Mouse (Mus musculus): ENCODE measurements around the gene Zfp451.
A peak's percentile ranks its signal among the peaks of the same experiment; 100 is the strongest.
"Not testable (repeated sequence)": the region's sequence is repeated elsewhere in the genome, so short reads cannot be mapped to it uniquely, and the experiment has no call there.

Zfp451 gene

DNA sequence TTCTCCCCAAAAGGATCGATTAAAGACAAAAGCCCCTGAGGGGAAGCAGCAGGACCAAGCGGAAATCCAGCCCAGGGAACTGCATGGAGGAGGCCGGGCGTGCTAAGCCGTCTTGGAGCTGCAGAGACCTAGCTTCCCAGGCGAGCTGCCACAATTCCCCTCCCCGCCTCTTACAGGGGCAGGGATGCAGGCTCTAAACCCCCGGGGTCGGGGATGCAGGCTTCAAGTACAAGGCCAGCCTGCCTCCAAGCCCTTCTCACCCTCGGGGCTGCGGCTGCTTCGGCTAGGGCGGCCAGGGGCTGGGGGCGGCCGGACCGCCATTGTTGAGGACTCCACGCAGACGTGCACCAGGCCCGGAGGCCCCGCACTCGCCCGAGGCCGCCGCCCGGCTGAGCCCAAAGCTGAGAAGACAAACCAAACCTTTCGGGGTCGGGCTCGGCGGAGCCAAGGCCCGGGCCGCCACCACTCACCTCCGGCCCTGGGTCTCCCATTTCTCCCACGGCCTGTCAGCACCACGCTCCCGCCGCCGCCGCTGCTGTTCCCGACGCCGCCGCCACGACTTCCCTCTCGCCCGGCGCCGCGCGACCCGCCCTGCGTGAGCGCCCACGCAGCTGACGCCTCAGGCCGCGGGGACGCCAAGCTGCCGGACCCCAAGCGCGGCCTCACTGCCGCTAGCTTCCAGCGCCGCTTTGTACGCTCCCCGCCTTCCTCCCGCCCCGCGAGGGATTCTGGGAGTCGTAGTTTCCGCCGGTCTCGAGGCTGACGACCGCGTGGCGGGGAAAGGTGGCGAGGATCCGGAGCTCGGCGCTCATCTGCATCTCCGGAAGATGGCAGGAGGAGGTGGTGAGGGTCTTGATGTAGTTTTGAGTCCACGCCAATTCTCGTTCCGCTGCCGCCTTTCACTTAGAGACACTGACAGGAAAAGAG is at the start of gene Zfp451:
Gene Zfp451 (minus strand): TSS at position 728 of the 927 bp plus-strand sequence.
- DNase-seq (ENCODE audit: low read depth, low spot score): peak; percentile 88
- H3K36me3 ChIP-seq (ENCODE audit: control insufficient read depth, insufficient read depth, low read length, poor library complexity, severe bottlenecking): no peaks in the 10 kb centered on the region
- no peaks in the 10 kb centered on the region for H3K27me3 ChIP-seq (ENCODE audit: control insufficient read depth, insufficient read depth, low read length, poor library complexity, severe bottlenecking)

DNA sequence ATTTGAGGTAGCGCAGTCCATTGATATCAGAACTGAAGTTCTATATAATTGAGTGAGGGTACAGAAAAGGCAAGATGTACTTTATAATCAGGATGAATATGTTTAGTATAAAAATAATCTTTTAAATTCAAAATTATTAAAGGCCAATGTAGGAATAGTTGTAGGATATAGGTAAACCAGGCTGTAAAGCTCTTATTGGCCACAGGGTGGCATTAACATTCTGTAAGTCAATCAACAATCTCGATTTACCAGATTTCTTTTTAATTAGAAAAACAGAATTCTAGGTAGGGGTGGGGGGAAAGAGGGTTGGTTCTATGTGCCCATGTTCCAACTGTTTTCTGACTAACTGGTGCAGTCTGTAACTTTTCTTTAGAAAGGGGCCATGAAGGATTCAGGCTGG is 32.4 kb upstream of the Zfp451 start:
- H3K36me3 ChIP-seq (ENCODE audit: control insufficient read depth, insufficient read depth, low read length, poor library complexity, severe bottlenecking): no peaks in the 10 kb centered on the region
- DNase-seq (ENCODE audit: low read depth, low spot score): no peak
- no peaks in the 10 kb centered on the region for H3K27me3 ChIP-seq (ENCODE audit: control insufficient read depth, insufficient read depth, low read length, poor library complexity, severe bottlenecking)

DNA sequence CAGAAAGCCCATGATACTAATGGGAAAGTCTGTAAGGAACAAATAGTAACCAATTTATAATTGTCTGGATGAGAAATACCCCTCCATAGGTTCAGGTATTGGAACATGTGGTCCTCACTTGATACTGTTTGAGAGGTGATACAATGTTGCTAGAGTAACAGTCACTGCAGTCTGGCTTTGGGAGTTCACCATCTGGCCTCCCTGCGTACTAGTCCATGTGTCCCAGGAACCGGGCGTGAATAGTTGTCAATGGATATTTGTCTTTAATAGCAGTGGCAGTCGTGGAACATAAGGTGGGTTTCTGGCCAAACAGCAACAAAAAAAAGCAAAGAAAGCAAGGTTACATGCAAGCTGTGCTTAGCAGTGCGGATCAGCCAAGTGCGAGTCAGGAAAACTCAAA is 29.4 kb upstream of the Zfp451 start:
- Histone ChIP-seq H3K27me3 (ENCODE audit: control insufficient read depth, insufficient read depth, low read length, poor library complexity, severe bottlenecking) (no peaks in the 10 kb centered on the region), H3K36me3 (ENCODE audit: control insufficient read depth, insufficient read depth, low read length, poor library complexity, severe bottlenecking) (no peaks in the 10 kb centered on the region)
- no peak for DNase-seq (ENCODE audit: low read depth, low spot score)

DNA sequence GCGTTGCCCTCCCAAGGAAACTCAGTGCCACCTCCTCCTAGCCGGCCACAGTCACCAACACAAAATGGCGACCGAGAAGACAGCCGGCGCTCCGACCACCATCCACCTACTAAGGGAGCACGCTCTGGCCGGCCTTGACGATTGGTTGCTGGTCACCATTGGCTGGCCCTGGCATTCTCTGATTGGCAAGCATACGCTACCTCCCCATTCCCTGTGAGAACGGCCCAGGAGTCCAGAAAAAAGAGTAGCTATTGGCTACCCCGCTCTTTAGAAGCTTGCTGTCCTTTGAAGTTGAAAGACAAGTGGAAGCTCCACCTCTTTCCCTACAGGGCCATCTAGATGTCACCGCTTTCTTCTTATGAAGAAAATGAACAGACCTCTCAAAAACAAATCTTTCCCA is 24.6 kb upstream of the Zfp451 start:
- DNase-seq (ENCODE audit: low read depth, low spot score); H3K36me3 ChIP-seq (ENCODE audit: control insufficient read depth, insufficient read depth, low read length, poor library complexity, severe bottlenecking); H3K27me3 ChIP-seq (ENCODE audit: control insufficient read depth, insufficient read depth, low read length, poor library complexity, severe bottlenecking): not testable (repeated sequence)

DNA sequence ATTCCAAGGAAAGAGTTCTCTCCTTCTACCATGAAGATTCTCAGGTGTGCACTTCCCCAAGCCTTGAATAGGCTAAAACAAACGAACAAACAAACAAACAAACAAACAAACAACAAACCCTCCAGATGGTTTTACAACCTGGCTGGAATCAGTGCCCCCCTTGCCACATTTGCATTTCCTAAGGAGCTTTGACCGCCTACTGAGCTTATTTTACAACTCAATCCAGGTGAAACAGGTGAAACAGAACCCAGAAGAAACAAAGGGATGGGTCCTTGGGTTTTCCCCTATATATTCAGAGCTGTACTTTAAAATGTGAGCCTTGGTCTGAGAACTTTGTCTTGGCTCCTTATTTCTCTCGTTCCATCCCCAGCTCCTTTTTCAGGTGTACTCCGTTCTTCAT is 16.2 kb upstream of the Zfp451 start:
- Histone ChIP-seq H3K36me3 (ENCODE audit: control insufficient read depth, insufficient read depth, low read length, poor library complexity, severe bottlenecking) (no peaks in the 10 kb centered on the region), H3K27me3 (ENCODE audit: control insufficient read depth, insufficient read depth, low read length, poor library complexity, severe bottlenecking) (no peaks in the 10 kb centered on the region)
- no peak for DNase-seq (ENCODE audit: low read depth, low spot score)

DNA sequence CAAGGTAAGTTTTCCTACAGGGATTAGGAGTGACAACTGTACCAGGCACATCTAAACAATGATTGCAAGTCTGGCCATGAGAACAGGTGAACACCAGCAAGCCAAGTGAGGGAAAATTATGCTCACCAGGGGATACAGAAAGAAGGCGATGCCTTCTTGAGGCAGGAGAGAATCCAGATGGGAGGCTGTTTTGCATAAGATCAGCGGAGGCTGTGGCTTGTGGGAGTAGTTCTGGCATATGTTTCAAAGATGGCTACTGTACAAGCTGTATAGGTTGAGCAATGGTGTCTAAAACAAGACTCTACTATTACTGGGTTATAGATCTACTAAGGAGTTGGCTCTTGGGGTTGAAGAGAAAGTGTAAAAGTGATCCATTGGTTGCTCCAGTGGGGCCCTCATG is 3.5 kb upstream of the Zfp451 start:
- Histone ChIP-seq H3K27me3 (ENCODE audit: control insufficient read depth, insufficient read depth, low read length, poor library complexity, severe bottlenecking) (no peaks in the 10 kb centered on the region), H3K36me3 (ENCODE audit: control insufficient read depth, insufficient read depth, low read length, poor library complexity, severe bottlenecking) (no peaks in the 10 kb centered on the region)
- no peak for DNase-seq (ENCODE audit: low read depth, low spot score)

DNA sequence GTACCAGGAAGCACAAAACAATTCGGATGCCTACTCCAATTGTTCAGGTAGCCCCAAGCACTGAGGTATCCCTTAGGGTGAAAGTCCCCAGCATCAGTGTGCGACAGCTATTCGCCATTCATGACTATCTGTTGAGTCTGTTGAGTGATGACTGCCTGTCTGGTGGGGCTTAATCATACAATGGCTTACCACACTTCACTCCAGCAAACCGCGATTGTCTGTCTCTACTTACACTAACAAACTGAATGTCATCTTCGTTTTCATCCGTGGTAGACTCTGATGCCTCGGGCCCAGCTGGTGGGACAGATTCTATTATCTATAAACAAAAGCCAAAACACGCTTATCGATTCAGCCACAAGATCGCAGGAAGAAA is 914 bp downstream of the Zfp451 start:
- DNase-seq (ENCODE audit: low read depth, low spot score): peak; percentile 10
- Histone ChIP-seq H3K36me3 (ENCODE audit: control insufficient read depth, insufficient read depth, low read length, poor library complexity, severe bottlenecking) (no peaks in the 10 kb centered on the region), H3K27me3 (ENCODE audit: control insufficient read depth, insufficient read depth, low read length, poor library complexity, severe bottlenecking) (no peaks in the 10 kb centered on the region)

DNA sequence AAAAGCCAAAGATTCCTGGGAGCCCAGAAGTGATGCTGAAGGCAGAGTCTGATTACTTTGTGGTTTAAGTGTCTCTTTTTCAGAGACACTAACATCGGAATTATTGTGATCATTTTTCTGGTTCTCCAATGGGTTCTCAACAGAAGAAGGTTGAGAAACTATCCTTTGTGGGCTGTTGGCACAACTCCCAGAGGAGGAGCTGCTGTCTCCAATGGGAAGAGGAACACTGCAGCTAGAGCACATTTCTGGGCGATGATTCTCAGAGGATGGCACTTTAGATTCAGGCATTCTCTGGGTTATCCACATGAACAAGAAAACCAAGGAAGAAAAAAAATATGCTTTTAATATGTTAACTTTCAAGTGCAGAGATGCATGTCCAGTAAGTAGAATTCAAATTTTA is 11.1 kb downstream of the Zfp451 start:
- peaks cover 13% of the 10 kb centered on the region for H3K36me3 ChIP-seq (ENCODE audit: control insufficient read depth, insufficient read depth, low read length, poor library complexity, severe bottlenecking)
- no peaks in the 10 kb centered on the region; the same call in 1 of the 2 replicates for H3K27me3 ChIP-seq (ENCODE audit: control insufficient read depth, insufficient read depth, low read length, poor library complexity, severe bottlenecking)
- DNase-seq (ENCODE audit: low read depth, low spot score): no peak

DNA sequence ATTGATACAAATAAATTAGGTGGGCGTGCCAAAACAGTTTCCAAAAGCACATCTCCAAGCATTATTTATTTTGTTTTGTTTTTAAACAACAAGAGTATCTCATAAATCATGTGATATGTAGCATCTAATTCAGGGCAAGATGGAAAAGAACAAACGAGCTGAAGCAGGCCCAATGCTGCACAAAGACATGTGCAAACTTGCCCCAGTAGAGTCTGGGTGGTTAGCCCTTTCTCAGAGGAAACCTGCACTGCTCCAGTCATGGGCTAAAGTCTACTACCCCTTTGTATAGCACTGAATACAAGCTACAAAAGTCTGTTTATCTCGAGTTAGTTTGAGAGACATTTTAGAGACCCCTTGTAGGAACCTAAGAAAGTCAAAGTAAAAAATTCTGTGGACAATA is 14.8 kb downstream of the Zfp451 start:
- no peak for DNase-seq (ENCODE audit: low read depth, low spot score)
- peaks cover 13% of the 10 kb centered on the region for H3K36me3 ChIP-seq (ENCODE audit: control insufficient read depth, insufficient read depth, low read length, poor library complexity, severe bottlenecking)
- no peaks in the 10 kb centered on the region for H3K27me3 ChIP-seq (ENCODE audit: control insufficient read depth, insufficient read depth, low read length, poor library complexity, severe bottlenecking)

DNA sequence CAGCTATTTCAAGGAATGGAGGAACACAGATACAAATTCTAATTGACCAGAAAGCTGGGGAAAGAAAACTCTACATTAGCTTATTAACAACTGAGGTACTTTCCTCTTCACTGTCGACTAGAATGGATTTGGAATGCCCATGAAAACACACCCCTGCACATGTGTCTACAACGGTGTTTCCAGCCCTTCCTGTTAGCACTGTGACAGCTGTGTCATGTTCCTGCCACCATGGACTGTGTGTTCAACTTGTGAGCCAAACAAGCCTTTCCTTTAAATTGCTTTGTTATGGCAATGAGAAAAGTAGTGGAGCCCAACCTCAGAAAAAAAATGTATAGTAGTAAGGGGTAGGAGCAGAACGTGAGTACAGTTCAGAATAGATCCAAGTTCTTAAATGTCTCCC is 25.9 kb downstream of the Zfp451 start:
- Histone ChIP-seq H3K36me3 (ENCODE audit: control insufficient read depth, insufficient read depth, low read length, poor library complexity, severe bottlenecking) (no peaks in the 10 kb centered on the region), H3K27me3 (ENCODE audit: control insufficient read depth, insufficient read depth, low read length, poor library complexity, severe bottlenecking) (no peaks in the 10 kb centered on the region)
- no peak for DNase-seq (ENCODE audit: low read depth, low spot score)

DNA sequence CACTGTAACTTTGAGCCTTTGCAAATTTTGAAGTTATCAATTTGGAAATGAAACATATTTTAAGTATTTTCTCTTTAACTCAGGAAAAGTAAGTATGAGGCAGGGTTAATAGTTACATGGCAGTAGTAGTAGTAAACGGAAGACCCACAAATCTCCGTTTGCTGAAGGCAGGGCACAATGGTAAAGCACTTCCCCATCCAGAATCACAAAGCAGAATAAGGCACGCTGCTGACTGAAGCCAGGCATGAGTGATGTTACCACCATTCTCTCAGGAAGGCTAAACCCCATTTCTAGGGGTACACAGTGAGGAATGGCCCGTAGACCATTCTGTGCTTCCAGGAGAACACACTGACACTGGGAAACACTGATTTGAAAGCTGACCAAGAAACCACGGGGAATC is 26.3 kb downstream of the Zfp451 start:
- Histone ChIP-seq H3K36me3 (ENCODE audit: control insufficient read depth, insufficient read depth, low read length, poor library complexity, severe bottlenecking) (no peaks in the 10 kb centered on the region), H3K27me3 (ENCODE audit: control insufficient read depth, insufficient read depth, low read length, poor library complexity, severe bottlenecking) (no peaks in the 10 kb centered on the region)
- no peak for DNase-seq (ENCODE audit: low read depth, low spot score)

DNA sequence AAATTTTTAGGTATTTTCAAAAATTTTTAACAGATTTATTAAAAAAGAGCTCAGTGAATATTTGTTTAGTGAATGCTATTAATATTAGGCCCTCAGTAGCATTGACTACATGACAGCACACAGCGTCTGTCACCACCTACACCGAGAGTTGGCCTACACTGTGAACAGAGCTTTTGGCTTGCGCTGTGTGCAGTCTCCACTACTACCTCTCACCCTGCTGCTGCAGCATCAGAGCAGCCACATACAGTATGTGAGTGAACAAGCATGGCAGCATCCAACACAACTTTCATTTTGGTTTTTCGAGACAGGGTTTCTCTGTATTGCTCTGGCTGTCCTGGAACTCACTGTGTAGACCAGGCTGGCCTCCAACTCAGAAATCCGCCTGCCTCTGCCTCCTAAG is 29.8 kb downstream of the Zfp451 start:
- H3K27me3 ChIP-seq (ENCODE audit: control insufficient read depth, insufficient read depth, low read length, poor library complexity, severe bottlenecking): no peaks in the 10 kb centered on the region
- no peaks in the 10 kb centered on the region for H3K36me3 ChIP-seq (ENCODE audit: control insufficient read depth, insufficient read depth, low read length, poor library complexity, severe bottlenecking)
- no peak for DNase-seq (ENCODE audit: low read depth, low spot score)

DNA sequence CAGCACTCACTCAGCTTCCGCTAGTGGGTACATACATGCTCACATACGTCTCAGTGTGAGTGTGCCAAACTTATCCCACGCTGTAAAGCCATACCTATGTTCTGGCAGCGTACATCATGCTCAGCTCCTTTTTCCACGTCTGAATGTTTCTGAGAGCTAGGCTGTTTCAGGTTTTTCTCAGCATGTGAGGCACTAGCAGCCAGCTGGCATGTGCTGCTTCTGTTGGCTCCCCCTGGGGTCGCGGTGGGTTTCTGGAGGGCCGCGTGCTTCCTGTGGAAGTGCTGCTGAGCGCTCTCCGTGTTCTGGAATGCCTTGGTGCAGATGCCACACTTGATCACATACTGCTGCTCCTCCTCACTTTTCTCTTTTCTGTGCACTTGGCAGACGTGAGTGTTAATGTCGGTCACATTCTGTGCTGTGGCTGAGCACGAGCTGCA is 38.2 kb downstream of the Zfp451 start:
- H3K36me3 ChIP-seq (ENCODE audit: control insufficient read depth, insufficient read depth, low read length, poor library complexity, severe bottlenecking): peaks cover 13% of the 10 kb centered on the region
- H3K27me3 ChIP-seq (ENCODE audit: control insufficient read depth, insufficient read depth, low read length, poor library complexity, severe bottlenecking): no peaks in the 10 kb centered on the region
- no peak for DNase-seq (ENCODE audit: low read depth, low spot score)

DNA sequence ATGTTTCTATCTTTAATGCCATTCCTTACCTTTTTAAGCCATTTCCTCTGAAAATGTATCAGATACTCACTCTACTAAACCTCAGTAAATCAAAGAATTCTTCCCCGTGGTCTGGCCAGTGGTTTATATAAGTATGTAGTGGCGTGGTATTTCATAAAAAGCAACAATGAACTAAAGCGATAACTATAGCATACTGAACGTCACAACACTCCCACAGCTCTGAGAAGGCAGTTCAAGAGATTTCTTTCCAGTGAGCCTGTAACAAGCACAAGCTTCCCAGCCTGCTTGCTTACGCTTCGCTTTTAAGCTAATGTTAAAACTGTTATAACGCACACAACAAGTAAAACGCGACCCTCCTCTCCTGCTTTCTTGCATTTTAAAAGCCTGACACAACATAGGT is 42.3 kb downstream of the Zfp451 start:
- no peak for DNase-seq (ENCODE audit: low read depth, low spot score)
- no peaks in the 10 kb centered on the region for H3K27me3 ChIP-seq (ENCODE audit: control insufficient read depth, insufficient read depth, low read length, poor library complexity, severe bottlenecking)
- peaks cover 7% of the 10 kb centered on the region for H3K36me3 ChIP-seq (ENCODE audit: control insufficient read depth, insufficient read depth, low read length, poor library complexity, severe bottlenecking)

DNA sequence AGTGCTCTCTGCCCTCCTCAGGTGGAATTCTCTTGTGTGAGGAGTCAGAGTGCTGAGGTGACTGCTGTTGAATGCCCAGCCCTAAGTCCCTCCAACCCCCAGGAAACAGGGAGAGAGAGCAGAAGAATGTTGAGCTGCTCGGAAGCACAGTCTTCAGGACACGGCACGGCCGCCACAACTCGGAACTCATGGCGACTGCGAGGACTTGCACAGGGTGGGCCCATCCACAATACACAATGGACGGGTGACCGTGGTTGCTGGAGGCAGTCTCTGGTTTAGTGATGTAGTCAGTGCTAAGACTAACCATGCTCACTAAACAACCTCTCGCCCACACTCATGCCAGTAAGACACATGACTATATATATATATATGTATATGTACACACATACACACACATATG is 42.8 kb downstream of the Zfp451 start:
- no peak for DNase-seq (ENCODE audit: low read depth, low spot score)
- Histone ChIP-seq H3K36me3 (ENCODE audit: control insufficient read depth, insufficient read depth, low read length, poor library complexity, severe bottlenecking) (peaks cover 3% of the 10 kb centered on the region), H3K27me3 (ENCODE audit: control insufficient read depth, insufficient read depth, low read length, poor library complexity, severe bottlenecking) (no peaks in the 10 kb centered on the region)

DNA sequence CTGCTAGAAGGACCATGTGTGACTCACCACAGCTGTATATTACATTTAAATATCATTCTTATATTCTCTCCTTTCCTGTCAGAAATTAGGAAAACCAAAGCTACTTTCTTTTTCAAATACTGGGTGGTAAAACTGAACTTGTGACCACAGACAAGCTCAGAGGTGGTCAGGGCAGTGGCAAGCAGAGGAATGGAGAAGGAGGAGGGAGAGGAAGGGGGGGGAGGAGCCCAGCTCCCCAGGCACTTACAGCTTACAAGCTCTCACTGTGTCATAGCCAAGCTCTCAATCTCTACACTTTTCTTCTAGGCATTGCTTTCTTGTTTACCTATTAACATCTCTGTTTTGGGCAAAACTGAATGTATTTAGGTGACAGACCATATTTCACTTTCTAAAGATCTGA is 45.6 kb downstream of the Zfp451 start:
- H3K36me3 ChIP-seq (ENCODE audit: control insufficient read depth, insufficient read depth, low read length, poor library complexity, severe bottlenecking): peaks cover 6% of the 10 kb centered on the region
- DNase-seq (ENCODE audit: low read depth, low spot score): no peak

More for the DNA sequence above, 45.6 kb downstream of the Zfp451 start:
- H3K27me3 ChIP-seq (ENCODE audit: control insufficient read depth, insufficient read depth, low read length, poor library complexity, severe bottlenecking): no peaks in the 10 kb centered on the region

Measured in splenic B cell, adult 2 months (primary cell).